Mouse (Mus musculus): Measurements from ENCODE around the gene 7530416G11Rik. TPM values are rescaled to one million over a fixed set of nuclear protein-coding genes. Genes with fewer than 3 reads are reported as not detected.

The 7530416G11Rik gene
- polyA plus RNA-seq, 1 experiment from 2014 or later: not detected

DNA sequence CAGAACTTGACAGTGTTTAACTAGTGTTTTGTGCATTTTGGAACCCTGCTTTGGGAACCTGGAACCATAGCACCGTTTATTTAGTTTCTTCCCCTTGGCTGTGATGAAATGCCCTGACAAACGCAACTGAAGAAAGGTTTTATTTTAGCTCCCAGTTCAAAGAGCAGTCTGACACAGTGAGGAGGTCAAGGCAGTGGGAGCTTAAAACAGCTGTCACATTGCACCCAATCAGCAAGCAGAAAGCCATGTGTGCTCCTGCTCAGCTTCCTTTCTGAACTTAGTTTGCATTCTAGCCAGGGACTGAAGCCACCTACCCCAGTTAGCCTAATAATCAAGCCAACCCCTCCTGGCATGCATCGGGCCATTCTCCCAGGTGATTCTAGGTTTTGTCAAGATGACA, 56.4 kb downstream of the 7530416G11Rik start:
- no peak overlapping the region for H3K27ac ChIP-seq (ENCODE audit: low read length)
- no peak for ATAC-seq
- no peak overlapping the region for H3K4me2 ChIP-seq (ENCODE audit: low read length)
- WGBS: 84% methylated on average over 3 of the region's 3 CpGs
- H3K4me1 ChIP-seq (replicated peaks; ENCODE audit: control insufficient read depth, insufficient read depth, low read length): no peaks in the 10 kb centered on the region
- H3K9ac ChIP-seq (replicated peaks; ENCODE audit: low read depth, low read length): no peak overlapping the region
- no peaks in the 10 kb centered on the region for H3K9me3 ChIP-seq (ENCODE audit: control insufficient read depth, low read length)
- H3K4me3 ChIP-seq (replicated peaks; ENCODE audit: low read length): no peak overlapping the region
- H3K27me3 ChIP-seq (replicated peaks; ENCODE audit: control insufficient read depth, insufficient read depth, low read length): no peaks in the 10 kb centered on the region
- H3K36me3 ChIP-seq (ENCODE audit: control insufficient read depth, insufficient read depth): peaks cover 2% of the 10 kb centered on the region; the same call in 1 of the 2 replicates

Other genes starting within 250 kb of the 7530416G11Rik start
- 531 and 554 TPM in 2 replicates for gene Atxn10, start 167.0 kb downstream of the 7530416G11Rik start, polyA plus RNA-seq (2015; fragmentation: Nextera tagmentation; extraction: Ambion mirVana)
- gene Wnt7b, start 79.2 kb upstream of the 7530416G11Rik start, polyA plus RNA-seq (2015; fragmentation: Nextera tagmentation; extraction: Ambion mirVana): 110 and 125 TPM in 2 replicates
- 0.90 and 1.6 TPM in 2 replicates for gene Ppara, start 231.8 kb upstream of the 7530416G11Rik start, polyA plus RNA-seq (2015; fragmentation: Nextera tagmentation; extraction: Ambion mirVana)

All from forebrain, embryonic 16.5 days (tissue).